Mouse (Mus musculus): ENCODE data around the gene Sytl5. TPM values are rescaled to one million over a fixed set of nuclear protein-coding genes. Genes with fewer than 3 reads are reported as not detected.

Gene Sytl5
- 0.51 and 0.62 TPM in 2 replicates for polyA plus RNA-seq (2012; rRNA removed)

DNA sequence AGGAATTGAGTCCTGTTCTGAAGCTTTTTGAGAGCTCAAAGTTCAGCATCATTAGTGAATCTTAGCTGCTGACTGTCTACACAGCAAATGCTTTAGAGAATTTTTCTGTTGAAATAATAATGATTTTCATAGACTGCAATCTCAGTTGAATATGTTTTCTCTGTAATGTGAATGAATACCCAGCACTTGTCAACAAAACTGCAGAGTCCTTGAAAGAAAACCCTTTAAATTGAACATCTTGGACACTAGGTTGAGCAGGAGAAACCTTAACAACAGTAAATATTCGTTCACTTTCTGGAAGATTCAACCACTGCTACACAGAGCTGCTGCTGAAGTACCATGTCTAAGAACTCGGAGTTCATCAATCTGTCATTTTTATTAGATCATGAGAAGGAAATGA lies at the start of gene Sytl5:
TSS of gene Sytl5 (plus strand) at position 301 of the 400 bp plus-strand sequence.
- no peaks in the 10 kb centered on the region for H3K27me3 ChIP-seq (ENCODE audit: control insufficient read depth, insufficient read depth, low read length)
- WGBS = 71% methylated on average over 2 of the region's 2 CpGs
- H3K4me3 ChIP-seq (replicated peaks; ENCODE audit: insufficient read depth, low read depth, low read length) = no peak within 1 kb of the TSS
- H3K4me1 ChIP-seq (ENCODE audit: control insufficient read depth, insufficient read depth, low read length) = no peaks in the 10 kb centered on the region
- no peak within 1 kb of the TSS for H3K27ac ChIP-seq (ENCODE audit: insufficient read depth, low read length)
- no peak for DNase-seq
- no peak for TF ChIP-seq CTCF (IDR thresholded peaks at IDR 0.05; ENCODE audit: borderline replicate concordance, insufficient read depth, low read depth, low read length)
- no peak for TF ChIP-seq POLR2A (IDR thresholded peaks at IDR 0.05; ENCODE audit: borderline replicate concordance, insufficient read depth, low read length)

DNA sequence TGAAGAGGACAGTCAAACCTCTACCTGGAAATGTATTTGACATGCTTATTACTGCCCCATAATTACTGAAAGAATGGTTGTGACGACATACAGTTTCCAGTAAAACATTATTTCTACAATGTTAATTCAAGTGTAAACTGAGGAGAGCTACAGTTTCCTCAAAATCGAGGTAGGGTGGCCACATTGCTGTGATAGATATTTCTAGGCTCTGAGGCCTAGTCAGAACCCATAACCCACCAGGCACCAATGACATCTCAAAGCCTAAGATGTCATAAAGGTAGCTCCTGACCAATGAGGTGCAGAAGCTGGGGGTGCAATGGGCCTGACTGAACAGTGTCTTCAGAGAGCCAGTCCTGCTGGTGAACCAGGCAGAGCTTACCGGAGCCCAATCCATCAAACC lies 38.8 kb upstream of the Sytl5 start, which contains the start of gene Hypm:
TSS of gene Hypm (plus strand) at position 301 of the 400 bp plus-strand sequence.
- no peak within 1 kb of the TSS for H3K27ac ChIP-seq (ENCODE audit: insufficient read depth, low read length)
- DNase-seq = no peak
- 81% methylated on average over 3 of the region's 3 CpGs for WGBS
- no peak for TF ChIP-seq POLR2A (IDR thresholded peaks at IDR 0.05; ENCODE audit: borderline replicate concordance, insufficient read depth, low read length)
- no peak for TF ChIP-seq CTCF (IDR thresholded peaks at IDR 0.05; ENCODE audit: borderline replicate concordance, insufficient read depth, low read depth, low read length)
- no peak within 1 kb of the TSS for H3K4me3 ChIP-seq (replicated peaks; ENCODE audit: insufficient read depth, low read depth, low read length)
- H3K27me3 ChIP-seq (ENCODE audit: control insufficient read depth, insufficient read depth, low read length) = no peaks in the 10 kb centered on the region
- H3K4me1 ChIP-seq (ENCODE audit: control insufficient read depth, insufficient read depth, low read length) = no peaks in the 10 kb centered on the region

DNA sequence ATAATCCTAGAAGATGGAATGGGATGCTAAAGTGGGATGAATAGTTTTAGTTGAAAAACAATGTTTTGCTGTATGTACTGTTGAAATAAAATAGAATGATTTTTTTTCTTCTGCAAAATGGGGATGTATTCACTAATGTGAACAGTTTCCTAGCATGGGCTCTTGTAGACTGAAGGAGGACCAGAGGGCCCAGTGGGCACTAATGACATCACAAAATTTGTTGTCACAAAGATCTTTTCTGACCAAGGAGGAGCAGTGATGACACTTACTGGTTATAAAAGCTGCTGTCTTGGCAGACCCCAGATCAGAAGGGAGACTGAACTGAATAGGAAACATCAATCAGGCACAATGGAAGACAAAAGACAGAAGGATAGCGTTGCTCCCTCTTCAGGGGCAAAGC lies 36.0 kb upstream of the Sytl5 start, which contains the start of gene H2al3:
TSS of gene H2al3 (plus strand) at position 301 of the 400 bp plus-strand sequence.
- H3K4me1 ChIP-seq (ENCODE audit: control insufficient read depth, insufficient read depth, low read length) = no peaks in the 10 kb centered on the region
- TF ChIP-seq CTCF (IDR thresholded peaks at IDR 0.05; ENCODE audit: borderline replicate concordance, insufficient read depth, low read depth, low read length) (no peak), POLR2A (IDR thresholded peaks at IDR 0.05; ENCODE audit: borderline replicate concordance, insufficient read depth, low read length) (no peak)
- DNase-seq = no peak
- H3K27ac ChIP-seq (ENCODE audit: insufficient read depth, low read length) = no peak within 1 kb of the TSS
- H3K27me3 ChIP-seq (ENCODE audit: control insufficient read depth, insufficient read depth, low read length) = no peaks in the 10 kb centered on the region
- H3K4me3 ChIP-seq (replicated peaks; ENCODE audit: insufficient read depth, low read depth, low read length) = no peak within 1 kb of the TSS
- 25% methylated on average over 1 of the region's 1 CpGs for WGBS

DNA sequence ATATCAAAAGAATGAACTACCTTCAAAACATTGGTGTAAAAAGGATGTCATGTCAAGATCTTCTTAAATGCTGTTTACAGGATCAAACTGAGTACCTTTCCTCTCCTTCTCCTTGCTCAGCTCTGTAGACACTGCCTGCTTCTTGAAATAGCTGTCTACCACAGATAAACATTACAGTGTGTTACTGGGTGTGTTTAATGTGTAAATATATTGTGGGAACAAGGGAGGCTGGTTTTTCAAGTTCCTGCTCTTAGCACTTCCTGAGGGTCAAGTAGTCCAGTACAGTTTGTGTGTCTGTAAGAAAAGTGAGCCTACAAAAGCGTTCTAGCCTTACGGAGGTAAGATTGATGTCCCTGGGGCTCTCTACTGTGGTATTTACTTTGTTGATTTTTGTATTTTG lies 23.6 kb upstream of the Sytl5 start:
- Histone ChIP-seq H3K4me1 (ENCODE audit: control insufficient read depth, insufficient read depth, low read length) (no peaks in the 10 kb centered on the region), H3K27ac (ENCODE audit: insufficient read depth, low read length) (no peak overlapping the region), H3K27me3 (ENCODE audit: control insufficient read depth, insufficient read depth, low read length) (no peaks in the 10 kb centered on the region), H3K4me3 (replicated peaks; ENCODE audit: insufficient read depth, low read depth, low read length) (no peak overlapping the region)
- TF ChIP-seq CTCF (IDR thresholded peaks at IDR 0.05; ENCODE audit: borderline replicate concordance, insufficient read depth, low read depth, low read length) (no peak), POLR2A (IDR thresholded peaks at IDR 0.05; ENCODE audit: borderline replicate concordance, insufficient read depth, low read length) (no peak)
- DNase-seq = no peak
- 92% methylated on average over 2 of the region's 2 CpGs for WGBS

DNA sequence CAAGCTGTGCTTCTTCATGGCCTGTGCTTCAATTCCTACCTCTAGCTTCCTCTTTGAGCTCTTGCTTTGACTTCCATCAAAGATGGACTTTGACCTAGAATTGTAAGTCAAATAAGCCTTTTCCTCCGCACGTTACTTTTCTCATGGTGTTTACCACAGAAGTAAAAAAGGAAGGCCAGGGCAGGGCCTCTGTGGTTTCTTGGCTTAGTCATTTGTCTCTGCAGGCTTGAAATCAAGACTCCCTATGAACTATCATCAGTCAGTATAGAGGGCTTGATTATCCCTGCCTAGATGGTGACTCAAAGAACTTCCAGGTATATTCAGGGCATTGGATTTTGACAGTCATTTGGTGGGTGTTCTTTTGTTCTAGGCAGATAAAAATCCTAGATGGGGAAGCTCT lies 9.9 kb upstream of the Sytl5 start:
- Histone ChIP-seq H3K27ac (ENCODE audit: insufficient read depth, low read length) (no peak overlapping the region), H3K4me1 (ENCODE audit: control insufficient read depth, insufficient read depth, low read length) (no peaks in the 10 kb centered on the region), H3K27me3 (ENCODE audit: control insufficient read depth, insufficient read depth, low read length) (no peaks in the 10 kb centered on the region), H3K4me3 (replicated peaks; ENCODE audit: insufficient read depth, low read depth, low read length) (no peak overlapping the region)
- TF ChIP-seq CTCF (IDR thresholded peaks at IDR 0.05; ENCODE audit: borderline replicate concordance, insufficient read depth, low read depth, low read length) = no peak
- no peak for TF ChIP-seq POLR2A (IDR thresholded peaks at IDR 0.05; ENCODE audit: borderline replicate concordance, insufficient read depth, low read length)
- 96% methylated on average over 2 of the region's 2 CpGs for WGBS
- DNase-seq = no peak

DNA sequence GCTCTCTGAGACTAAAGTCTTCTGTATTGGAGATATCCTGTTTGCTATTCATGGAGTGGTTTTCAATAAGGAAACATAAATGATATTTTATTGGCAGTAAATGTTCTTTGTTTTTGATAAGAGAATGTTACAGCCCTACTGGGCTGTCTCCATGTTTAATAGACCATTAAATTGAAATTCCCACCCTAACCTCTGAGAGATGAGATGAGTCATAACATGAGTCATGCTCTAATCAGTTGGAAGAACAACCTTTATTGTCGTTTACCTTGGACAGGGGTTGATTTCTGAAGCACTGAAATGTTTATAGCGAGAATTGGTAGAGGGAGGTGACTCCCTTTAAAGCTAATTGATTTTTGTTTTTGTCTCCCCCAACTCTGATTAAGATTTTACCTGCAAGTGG lies 24.1 kb downstream of the Sytl5 start:
- TF ChIP-seq CTCF (IDR thresholded peaks at IDR 0.05; ENCODE audit: borderline replicate concordance, insufficient read depth, low read depth, low read length) (no peak), POLR2A (IDR thresholded peaks at IDR 0.05; ENCODE audit: borderline replicate concordance, insufficient read depth, low read length) (no peak)
- Histone ChIP-seq H3K4me3 (replicated peaks; ENCODE audit: insufficient read depth, low read depth, low read length) (no peak overlapping the region), H3K27ac (ENCODE audit: insufficient read depth, low read length) (no peak overlapping the region), H3K27me3 (ENCODE audit: control insufficient read depth, insufficient read depth, low read length) (no peaks in the 10 kb centered on the region), H3K4me1 (ENCODE audit: control insufficient read depth, insufficient read depth, low read length) (no peaks in the 10 kb centered on the region)
- WGBS = 44% methylated on average over 2 of the region's 2 CpGs
- DNase-seq = no peak

DNA sequence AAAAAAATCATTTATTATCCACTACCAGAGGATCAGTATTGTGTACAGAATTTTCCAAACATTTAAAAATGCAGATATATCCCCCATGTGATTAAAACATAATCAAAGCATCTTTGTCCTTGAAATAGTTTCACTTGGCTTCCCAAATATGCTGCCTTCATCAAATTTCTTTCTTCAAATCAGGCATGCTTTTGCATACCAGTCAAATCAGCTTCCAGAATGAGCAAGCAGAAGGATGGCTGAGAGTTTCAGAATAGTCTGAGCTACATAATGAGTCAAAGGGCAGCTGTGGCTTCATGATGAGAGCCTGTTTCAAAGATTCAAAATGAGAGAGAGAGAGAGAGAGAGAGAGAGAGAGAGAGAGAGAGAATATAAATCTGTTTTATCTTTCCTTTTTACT lies 48.4 kb downstream of the Sytl5 start:
- DNase-seq = no peak
- no peak for TF ChIP-seq POLR2A (IDR thresholded peaks at IDR 0.05; ENCODE audit: borderline replicate concordance, insufficient read depth, low read length)
- TF ChIP-seq CTCF (IDR thresholded peaks at IDR 0.05; ENCODE audit: borderline replicate concordance, insufficient read depth, low read depth, low read length) = no peak

DNA sequence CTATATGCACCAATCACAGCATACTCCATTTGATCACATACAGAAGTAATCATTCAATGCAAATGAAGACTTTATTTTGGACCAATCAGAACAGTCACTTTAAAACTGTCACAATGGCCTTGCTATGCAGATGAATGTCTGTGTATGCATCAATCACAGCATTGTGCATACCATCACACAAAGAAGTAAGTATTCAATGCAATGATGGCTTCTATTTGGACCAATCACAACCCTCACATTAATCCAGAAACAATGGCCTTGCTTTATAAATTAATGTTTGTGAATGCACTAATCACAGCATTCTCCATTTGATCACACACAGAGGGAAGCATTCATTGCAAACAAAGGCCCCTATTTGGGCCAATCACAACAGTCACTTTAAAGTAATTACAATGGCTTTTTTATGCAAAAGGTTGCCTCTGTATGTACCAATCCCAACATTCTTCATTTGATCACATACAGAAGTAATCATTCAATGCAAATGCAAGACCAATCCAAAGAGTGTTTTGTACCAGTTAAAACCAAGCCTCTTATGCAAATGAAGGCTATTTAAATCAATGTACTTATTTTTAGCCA lies 98.8 kb downstream of the Sytl5 start:
- Histone ChIP-seq H3K4me1 (ENCODE audit: control insufficient read depth, insufficient read depth, low read length) (no peaks in the 10 kb centered on the region), H3K27ac (ENCODE audit: insufficient read depth, low read length) (no peak overlapping the region), H3K4me3 (replicated peaks; ENCODE audit: insufficient read depth, low read depth, low read length) (no peak overlapping the region), H3K27me3 (ENCODE audit: control insufficient read depth, insufficient read depth, low read length) (no peaks in the 10 kb centered on the region)
- TF ChIP-seq CTCF (IDR thresholded peaks at IDR 0.05; ENCODE audit: borderline replicate concordance, insufficient read depth, low read depth, low read length) (no peak), POLR2A (IDR thresholded peaks at IDR 0.05; ENCODE audit: borderline replicate concordance, insufficient read depth, low read length) (no peak)
- DNase-seq = no peak

More for the DNA sequence above, 48.4 kb downstream of the Sytl5 start:
- Histone ChIP-seq H3K27ac (ENCODE audit: insufficient read depth, low read length) (no peak overlapping the region), H3K4me3 (replicated peaks; ENCODE audit: insufficient read depth, low read depth, low read length) (no peak overlapping the region), H3K27me3 (ENCODE audit: control insufficient read depth, insufficient read depth, low read length) (no peaks in the 10 kb centered on the region), H3K4me1 (ENCODE audit: control insufficient read depth, insufficient read depth, low read length) (no peaks in the 10 kb centered on the region)
